Mouse (Mus musculus): Measurements from ENCODE around the gene Gm11168. TPM values are rescaled to one million over a fixed set of nuclear protein-coding genes. Genes with fewer than 3 reads are reported as not detected.
"Not testable (repeated sequence)": the region's sequence is repeated elsewhere in the genome, so short reads cannot be mapped to it uniquely, and the experiment has no call there.

Gene Gm11168
- total and polyA plus RNA-seq, 2 experiments, result not detected

GRCm38 (mm10) chr9:3012733-3013279 is 9.7 kb downstream of the Gm11168 start, which contains the start of gene Gm10721:
Gm10721 (plus strand) TSS chr9:3013140.
- not testable (repeated sequence) for H3K4me1 ChIP-seq (ENCODE audit: control insufficient read depth, insufficient read depth, low read length); H3K27ac ChIP-seq (replicated peaks; ENCODE audit: insufficient read depth, low read depth, low read length); H3K4me3 ChIP-seq (ENCODE audit: insufficient read depth, low read depth, low read length); H3K36me3 ChIP-seq (ENCODE audit: control insufficient read depth, insufficient read depth, low read length); H3K27me3 ChIP-seq (ENCODE audit: control insufficient read depth, insufficient read depth, low read length); H3K9ac ChIP-seq (ENCODE audit: low read depth, low read length); H3K79me2 ChIP-seq (ENCODE audit: control insufficient read depth, insufficient read depth, low read length); DNase-seq (ENCODE audit: extremely low read depth, low read depth, low spot score)
- no CpG with 5 or more reads among the region's 11 CpGs for WGBS

GRCm38 (mm10) chr9:3015354-3015753 is 12.2 kb downstream of the Gm11168 start, which contains the start of gene Gm10720:
Gm10720 (plus strand) TSS chr9:3015654.
- not testable (repeated sequence) for H3K27me3 ChIP-seq (ENCODE audit: control insufficient read depth, insufficient read depth, low read length); H3K36me3 ChIP-seq (ENCODE audit: control insufficient read depth, insufficient read depth, low read length); H3K27ac ChIP-seq (replicated peaks; ENCODE audit: insufficient read depth, low read depth, low read length); DNase-seq (ENCODE audit: extremely low read depth, low read depth, low spot score); H3K9ac ChIP-seq (ENCODE audit: low read depth, low read length); H3K4me3 ChIP-seq (ENCODE audit: insufficient read depth, low read depth, low read length); H3K79me2 ChIP-seq (ENCODE audit: control insufficient read depth, insufficient read depth, low read length); H3K4me1 ChIP-seq (ENCODE audit: control insufficient read depth, insufficient read depth, low read length)
- 66% methylated on average over 5 of the region's 9 CpGs for WGBS

- not testable (repeated sequence) for H3K27ac ChIP-seq (replicated peaks; ENCODE audit: insufficient read depth, low read depth, low read length); DNase-seq (ENCODE audit: extremely low read depth, low read depth, low spot score); H3K4me1 ChIP-seq (ENCODE audit: control insufficient read depth, insufficient read depth, low read length); H3K27me3 ChIP-seq (ENCODE audit: control insufficient read depth, insufficient read depth, low read length); H3K9ac ChIP-seq (ENCODE audit: low read depth, low read length); H3K4me3 ChIP-seq (ENCODE audit: insufficient read depth, low read depth, low read length); H3K36me3 ChIP-seq (ENCODE audit: control insufficient read depth, insufficient read depth, low read length); H3K79me2 ChIP-seq (ENCODE audit: control insufficient read depth, insufficient read depth, low read length)
- 79% methylated on average over 6 of the region's 6 CpGs for WGBS
These were observed 12.8 kb downstream of the Gm11168 start for GRCm38 (mm10) chr9:3015896-3016295.

- H3K4me3 ChIP-seq (ENCODE audit: insufficient read depth, low read depth, low read length); H3K79me2 ChIP-seq (ENCODE audit: control insufficient read depth, insufficient read depth, low read length); DNase-seq (ENCODE audit: extremely low read depth, low read depth, low spot score); H3K4me1 ChIP-seq (ENCODE audit: control insufficient read depth, insufficient read depth, low read length); H3K27me3 ChIP-seq (ENCODE audit: control insufficient read depth, insufficient read depth, low read length); H3K9ac ChIP-seq (ENCODE audit: low read depth, low read length); H3K27ac ChIP-seq (replicated peaks; ENCODE audit: insufficient read depth, low read depth, low read length); H3K36me3 ChIP-seq (ENCODE audit: control insufficient read depth, insufficient read depth, low read length): not testable (repeated sequence)
- WGBS, result 69% methylated on average over 1 of the region's 9 CpGs
These were observed 14.0 kb downstream of the Gm11168 start, which contains the start of gene Gm10719 for GRCm38 (mm10) chr9:3017108-3017507. Gm10719 (plus strand) TSS chr9:3017408.

- H3K9ac ChIP-seq (ENCODE audit: low read depth, low read length); DNase-seq (ENCODE audit: extremely low read depth, low read depth, low spot score): not testable (repeated sequence)
- 63% methylated on average over 9 of the region's 9 CpGs for WGBS
These were observed 15.8 kb downstream of the Gm11168 start for GRCm38 (mm10) chr9:3018944-3019343.

GRCm38 (mm10) chr9:3019835-3020727 is 16.9 kb downstream of the Gm11168 start:
- WGBS, result 79% methylated on average over 17 of the region's 19 CpGs
- not testable (repeated sequence) for H3K4me1 ChIP-seq (ENCODE audit: control insufficient read depth, insufficient read depth, low read length); H3K9ac ChIP-seq (ENCODE audit: low read depth, low read length); H3K36me3 ChIP-seq (ENCODE audit: control insufficient read depth, insufficient read depth, low read length); DNase-seq (ENCODE audit: extremely low read depth, low read depth, low spot score); H3K79me2 ChIP-seq (ENCODE audit: control insufficient read depth, insufficient read depth, low read length); H3K4me3 ChIP-seq (ENCODE audit: insufficient read depth, low read depth, low read length); H3K27me3 ChIP-seq (ENCODE audit: control insufficient read depth, insufficient read depth, low read length); H3K27ac ChIP-seq (replicated peaks; ENCODE audit: insufficient read depth, low read depth, low read length)

More at GRCm38 (mm10) chr9:3018944-3019343, 15.8 kb downstream of the Gm11168 start:
- H3K36me3 ChIP-seq (ENCODE audit: control insufficient read depth, insufficient read depth, low read length); H3K4me1 ChIP-seq (ENCODE audit: control insufficient read depth, insufficient read depth, low read length); H3K27ac ChIP-seq (replicated peaks; ENCODE audit: insufficient read depth, low read depth, low read length); H3K79me2 ChIP-seq (ENCODE audit: control insufficient read depth, insufficient read depth, low read length); H3K27me3 ChIP-seq (ENCODE audit: control insufficient read depth, insufficient read depth, low read length); H3K4me3 ChIP-seq (ENCODE audit: insufficient read depth, low read depth, low read length): not testable (repeated sequence)

GRCm38 (mm10) chr9:3022316-3023008 is 19.3 kb downstream of the Gm11168 start:
- H3K36me3 ChIP-seq (ENCODE audit: control insufficient read depth, insufficient read depth, low read length); H3K9ac ChIP-seq (ENCODE audit: low read depth, low read length); H3K27ac ChIP-seq (replicated peaks; ENCODE audit: insufficient read depth, low read depth, low read length); H3K27me3 ChIP-seq (ENCODE audit: control insufficient read depth, insufficient read depth, low read length); H3K4me3 ChIP-seq (ENCODE audit: insufficient read depth, low read depth, low read length); H3K4me1 ChIP-seq (ENCODE audit: control insufficient read depth, insufficient read depth, low read length); H3K79me2 ChIP-seq (ENCODE audit: control insufficient read depth, insufficient read depth, low read length): not testable (repeated sequence)
- WGBS, result 74% methylated on average over 11 of the region's 13 CpGs
- peak; percentile 31 for DNase-seq (ENCODE audit: extremely low read depth, low read depth, low spot score)

GRCm38 (mm10) chr9:3023312-3023984 is 20.3 kb downstream of the Gm11168 start, which contains the start of gene Gm10718:
Gm10718 (plus strand) TSS chr9:3023547.
- not testable (repeated sequence) for H3K36me3 ChIP-seq (ENCODE audit: control insufficient read depth, insufficient read depth, low read length); H3K79me2 ChIP-seq (ENCODE audit: control insufficient read depth, insufficient read depth, low read length); H3K27me3 ChIP-seq (ENCODE audit: control insufficient read depth, insufficient read depth, low read length); H3K27ac ChIP-seq (replicated peaks; ENCODE audit: insufficient read depth, low read depth, low read length); H3K4me3 ChIP-seq (ENCODE audit: insufficient read depth, low read depth, low read length); H3K9ac ChIP-seq (ENCODE audit: low read depth, low read length); DNase-seq (ENCODE audit: extremely low read depth, low read depth, low spot score); H3K4me1 ChIP-seq (ENCODE audit: control insufficient read depth, insufficient read depth, low read length)
- WGBS, result 79% methylated on average over 12 of the region's 13 CpGs
